Mouse (Mus musculus) adrenal gland, postnatal 14 days (tissue): Measurements from ENCODE around the gene Clk2. TPM values are rescaled to one million over a fixed set of nuclear protein-coding genes. Genes with fewer than 3 reads are reported as not detected.

Experiments
- DNase-seq: peaks from one replicate; pipeline ENCODE4 v3.0.0; 2021; ENCODE audit warnings: mixed read lengths
- total RNA-seq: library from RNA; stranded (reverse); gene quantifications from 2 replicates; pipeline ENCODE4 v1.2.3, GENCODE M21; 2021

The Clk2 gene
- total RNA-seq, 1 experiment from 2014 or later: 50.3 TPM

DNA sequence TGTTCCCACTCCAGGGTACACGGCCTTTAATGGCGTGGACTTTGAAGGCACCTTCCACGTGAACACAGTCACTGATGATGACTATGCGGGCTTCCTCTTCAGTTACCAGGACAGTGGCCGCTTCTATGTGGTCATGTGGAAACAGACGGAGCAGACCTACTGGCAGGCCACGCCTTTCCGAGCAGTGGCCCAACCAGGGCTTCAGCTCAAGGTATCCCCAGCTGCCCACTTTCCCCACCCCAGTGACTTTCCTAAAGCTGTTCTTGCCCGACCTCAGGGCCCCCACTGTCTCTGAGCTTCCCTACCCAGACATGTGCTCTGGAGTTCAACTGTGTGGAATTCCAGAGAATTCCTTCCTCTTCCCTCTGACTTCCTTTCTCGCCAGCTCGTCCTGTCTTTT, 60.2 kb downstream of the Clk2 start:
- DNase-seq: no peak

GRCm38 (mm10) chr3:89225321-89225815, 60.8 kb downstream of the Clk2 start:
- DNase-seq: no peak

DNA sequence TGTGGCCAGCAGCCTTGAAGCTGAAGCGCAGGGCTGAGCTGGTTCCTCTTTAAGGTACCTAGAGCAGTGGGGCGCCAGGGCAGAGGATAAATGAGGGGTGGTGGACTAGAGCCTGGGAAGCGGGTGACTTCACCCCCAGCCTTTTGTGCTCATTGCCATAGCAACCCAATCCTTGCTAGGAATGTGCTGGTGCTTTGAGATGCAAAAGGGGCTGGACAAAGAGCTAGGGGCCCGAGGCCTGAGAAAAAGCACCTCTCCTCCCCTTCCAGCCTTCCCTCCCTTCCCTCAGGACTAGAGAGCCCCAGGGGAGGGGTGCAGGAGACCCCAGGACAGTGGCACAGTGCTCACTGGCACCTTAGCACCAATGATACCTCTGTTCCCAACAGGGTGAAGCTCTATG, 61.3 kb downstream of the Clk2 start:
- DNase-seq: no peak

- DNase-seq: no peak
These were observed 61.8 kb downstream of the Clk2 start for GRCm38 (mm10) chr3:89226361-89226760.

Other genes starting within 250 kb of the Clk2 start
- 47.5 and 47.6 TPM in 2 replicates for gene Ash1l, start 214.2 kb upstream of the Clk2 start, total RNA-seq
- 116 TPM in 2 replicates for gene Dap3, start 213.6 kb upstream of the Clk2 start, total RNA-seq
- 19.8 and 21.5 TPM in 2 replicates for gene Rusc1, start 71.5 kb upstream of the Clk2 start, total RNA-seq
- gene Gm43738, start 63.7 kb upstream of the Clk2 start, total RNA-seq: not detected in 2 replicates
- 99.6 and 157 TPM in 2 replicates for gene Fdps, start 62.8 kb upstream of the Clk2 start, total RNA-seq
- 1.6 and 15.1 TPM in 2 replicates for gene Pklr, start 28.7 kb upstream of the Clk2 start, total RNA-seq
- 3.3 and 5.3 TPM in 2 replicates for gene Hcn3, start 4.6 kb upstream of the Clk2 start, total RNA-seq
- 75.4 and 76.9 TPM in 2 replicates for gene Scamp3, start 12.7 kb downstream of the Clk2 start, total RNA-seq
- gene Fam189b, start 18.3 kb downstream of the Clk2 start, total RNA-seq: 15.0 and 21.1 TPM in 2 replicates
- 52.4 and 57.5 TPM in 2 replicates for gene Gba, start 38.1 kb downstream of the Clk2 start, total RNA-seq
- gene Thbs3, start 50.4 kb downstream of the Clk2 start, total RNA-seq: 9.0 and 12.7 TPM in 2 replicates
- 152 and 162 TPM in 2 replicates for gene Mtx1, start 62.3 kb downstream of the Clk2 start, total RNA-seq
- gene Muc1, start 64.3 kb downstream of the Clk2 start, total RNA-seq: 0.64 and 1.3 TPM in 2 replicates
- 95.0 and 110 TPM in 2 replicates for gene Krtcap2, start 81.2 kb downstream of the Clk2 start, total RNA-seq
- gene Trim46, start 81.5 kb downstream of the Clk2 start, total RNA-seq: 1.4 and 3.2 TPM in 2 replicates
- 107 and 116 TPM in 2 replicates for gene Dpm3, start 94.6 kb downstream of the Clk2 start, total RNA-seq
- 40.4 and 54.7 TPM in 2 replicates for gene Slc50a1, start 105.8 kb downstream of the Clk2 start, total RNA-seq
- gene Efna1, start 116.3 kb downstream of the Clk2 start, total RNA-seq: 19.1 and 21.9 TPM in 2 replicates
- 0.38 and 0.59 TPM in 2 replicates for gene Efna3, start 158.2 kb downstream of the Clk2 start, total RNA-seq
- 0.26 and 0.68 TPM in 2 replicates for gene Efna4, start 173.2 kb downstream of the Clk2 start, total RNA-seq
- gene Adam15, start 185.2 kb downstream of the Clk2 start, total RNA-seq: 66.0 and 79.5 TPM in 2 replicates
- 0.68 and 0.70 TPM in 2 replicates for gene Dcst2, start 197.2 kb downstream of the Clk2 start, total RNA-seq
- gene Dcst1, start 200.5 kb downstream of the Clk2 start, total RNA-seq: 0.30 and 0.71 TPM in 2 replicates
- gene Zbtb7b, start 230.0 kb downstream of the Clk2 start, total RNA-seq: 67.1 and 72.7 TPM in 2 replicates
- gene Lenep, start 238.0 kb downstream of the Clk2 start, total RNA-seq: 0.26 TPM in 1 of 2 replicates, not detected in the other
- gene Flad1, start 247.1 kb downstream of the Clk2 start, total RNA-seq: 42.2 and 43.8 TPM in 2 replicates